Mouse (Mus musculus) right cerebral cortex, adult 2 months (tissue): Measurements from ENCODE around the gene Stard3nl.
A peak's percentile ranks its signal among the peaks of the same experiment; 100 is the strongest.

Experiments
- DNase-seq, 2 experiments: peaks; one replicate each; pipeline ENCODE4 v3.0.0; 2021 to 2022; ENCODE audit warnings: low spot score in 2 of 2

Gene Stard3nl

DNA sequence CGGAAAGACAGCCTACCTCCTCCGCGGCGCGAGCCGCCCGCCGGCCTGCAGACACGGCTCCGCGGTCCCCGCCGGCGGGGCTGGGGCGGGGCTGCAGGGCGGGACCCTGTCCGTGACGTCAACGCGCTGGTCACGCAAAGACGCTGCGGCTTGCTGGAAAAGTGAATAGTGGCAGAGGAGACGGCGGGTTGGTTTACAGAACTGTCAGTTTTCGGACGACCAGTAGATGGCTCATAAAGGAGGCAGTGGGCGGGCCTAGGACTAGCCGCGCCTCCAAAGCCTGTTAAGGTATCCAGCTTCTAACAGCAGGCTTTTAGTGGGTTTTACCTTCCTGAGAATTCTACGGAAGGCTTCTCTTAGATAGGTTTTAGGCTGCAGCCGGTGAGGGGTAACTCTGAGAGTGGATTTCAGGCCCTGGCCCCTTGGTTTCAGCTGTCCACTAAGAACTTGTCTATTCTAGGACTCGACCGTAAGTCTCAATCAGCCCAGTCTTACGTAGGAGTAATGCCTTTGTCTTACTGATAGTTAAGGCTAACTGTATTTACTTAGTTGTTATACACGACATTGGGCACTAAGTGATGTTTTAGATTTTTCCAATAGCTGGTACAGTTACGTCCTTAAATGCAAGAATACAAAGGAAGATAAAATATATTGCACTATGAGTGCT lies at the start of gene Stard3nl:
TSS of gene Stard3nl (minus strand) at position 108 of the 667 bp plus-strand sequence.
- DNase-seq = peak; percentile 99 to 100

DNA sequence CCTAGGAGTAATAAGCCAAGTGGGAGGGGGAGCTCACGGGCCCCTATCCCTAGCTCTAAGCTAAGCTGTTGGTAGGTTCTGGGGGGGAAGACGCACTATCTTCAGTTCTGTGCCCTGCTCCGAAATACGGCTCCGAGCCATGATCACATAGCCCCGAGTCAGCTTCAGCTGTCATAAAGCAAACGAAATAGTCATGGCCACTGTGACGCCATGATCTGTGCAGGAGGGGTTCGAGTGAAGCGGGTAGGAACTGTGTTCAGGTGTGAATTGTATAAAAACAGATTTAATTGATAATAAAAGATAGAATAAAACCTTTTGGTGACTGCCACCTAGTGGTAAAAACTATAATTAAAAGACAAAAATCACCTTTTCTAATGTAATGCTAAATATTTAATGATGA lies 42.4 kb upstream of the Stard3nl start:
- DNase-seq = peak; percentile 13 to 22

DNA sequence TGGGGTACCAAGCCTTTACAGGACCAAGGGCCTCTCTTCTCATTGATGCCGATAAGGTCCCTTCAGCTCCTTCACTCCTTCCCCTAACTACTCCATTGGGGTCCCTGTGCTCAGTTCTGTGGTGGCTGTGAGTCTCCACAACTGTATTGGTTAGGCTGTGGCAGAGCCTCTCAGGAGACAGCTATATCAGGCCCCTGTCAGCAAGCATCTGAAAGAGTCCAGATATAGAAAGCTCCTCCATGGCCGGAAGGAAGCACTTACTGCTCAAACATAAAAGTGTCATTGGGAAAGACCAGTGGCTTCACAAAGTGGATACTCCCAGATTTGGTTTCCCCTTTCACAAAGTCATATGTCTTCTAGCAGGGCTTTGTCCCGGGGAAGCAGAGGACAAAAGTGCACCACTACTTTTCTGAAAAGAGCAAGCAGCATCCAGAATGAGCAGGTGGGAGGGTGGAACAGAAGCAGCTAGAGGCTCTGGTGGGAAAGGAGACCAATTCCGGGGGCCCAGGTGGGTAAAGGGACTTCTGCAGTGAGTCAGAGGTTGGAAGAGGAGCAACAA lies 34.3 kb upstream of the Stard3nl start:
- no peak for DNase-seq

DNA sequence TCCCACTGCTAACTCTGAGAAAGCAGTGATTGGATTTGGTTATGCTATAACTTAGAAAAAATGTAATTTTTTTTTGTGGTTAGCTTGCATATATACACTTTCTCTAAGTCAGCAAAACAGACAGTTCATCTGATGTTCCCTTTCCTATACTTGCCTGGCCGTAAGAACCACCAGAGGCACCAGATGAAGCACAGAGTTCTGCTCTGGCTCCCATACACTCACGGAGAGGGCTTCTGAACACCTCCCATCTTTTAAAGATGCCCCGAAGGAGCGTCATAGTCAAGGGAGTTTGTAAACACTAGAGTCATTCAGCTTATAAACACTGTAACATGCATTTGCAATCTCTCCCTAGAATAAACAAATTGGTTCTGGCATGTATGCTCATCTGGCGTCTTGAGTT lies 32.5 kb upstream of the Stard3nl start:
- DNase-seq = no peak

DNA sequence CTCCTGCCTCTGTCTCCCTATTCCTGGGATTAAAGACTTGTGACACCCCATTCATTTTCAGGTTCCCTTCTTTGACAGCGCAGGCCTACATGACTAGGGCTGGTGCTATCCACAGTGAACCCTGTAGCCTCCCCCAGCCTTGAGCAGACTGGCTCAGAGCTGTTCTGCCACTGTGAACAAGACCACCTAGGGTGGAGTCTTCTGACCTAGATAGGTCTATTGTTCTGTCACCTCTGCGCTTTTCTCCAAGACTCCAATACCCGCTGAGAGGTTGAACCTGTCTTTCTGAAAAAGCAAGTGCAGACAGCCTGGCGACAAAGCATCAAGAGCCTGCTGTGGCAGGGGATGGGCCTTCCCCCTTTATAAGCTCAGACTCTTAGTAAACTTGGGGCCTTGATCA lies 29.0 kb upstream of the Stard3nl start:
- DNase-seq = no peak

DNA sequence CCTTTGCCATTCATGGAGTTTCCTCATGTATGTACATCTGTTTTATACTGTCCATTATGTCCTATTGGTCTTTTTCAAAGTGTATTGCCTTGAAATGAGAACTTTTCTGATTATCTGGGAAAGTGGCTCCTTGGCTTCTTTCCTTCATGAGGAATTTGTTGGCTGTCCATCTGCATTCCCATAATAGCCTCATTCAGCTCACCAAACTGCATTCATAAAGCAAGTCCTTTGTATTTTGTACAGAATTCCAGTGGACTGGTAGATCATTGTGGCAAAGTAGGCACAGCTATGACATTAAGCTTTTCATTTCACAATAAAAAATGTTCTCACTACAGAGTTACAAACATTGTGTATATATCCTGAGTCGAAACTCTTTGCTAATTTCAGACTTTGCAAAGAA lies 26.9 kb upstream of the Stard3nl start:
- no peak for DNase-seq

DNA sequence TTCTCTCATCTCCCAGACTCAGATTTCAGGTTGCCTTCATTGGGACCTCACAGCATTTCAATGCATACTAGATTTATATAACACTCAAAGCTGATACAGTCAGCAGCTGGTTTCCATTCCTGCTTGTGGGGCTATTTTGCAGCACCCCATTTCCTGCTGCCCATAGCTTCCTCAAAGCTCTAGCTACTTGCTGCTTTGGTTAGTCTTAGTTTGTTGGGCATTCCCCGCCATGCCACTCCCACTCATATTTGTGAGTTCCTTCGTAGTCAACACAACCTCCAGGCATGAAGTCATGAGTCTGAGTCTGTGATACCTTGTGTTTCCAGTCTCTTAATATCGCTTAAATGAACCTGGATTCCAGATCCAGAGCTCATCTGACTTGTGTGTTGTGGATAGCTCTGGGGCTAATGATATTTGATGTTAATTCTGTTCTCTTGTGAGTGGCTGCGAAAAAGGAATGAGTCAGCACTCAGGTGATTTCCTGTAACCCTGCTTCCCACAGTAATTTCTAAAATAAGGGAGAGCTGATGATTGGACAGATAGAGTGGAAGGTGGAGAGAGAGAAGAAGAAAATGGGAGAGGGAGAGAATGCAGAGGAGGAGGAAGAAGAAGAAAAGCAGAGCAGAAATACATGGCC lies 22.4 kb upstream of the Stard3nl start:
- peak in 1 of 2 experiments; percentile 5 for DNase-seq

DNA sequence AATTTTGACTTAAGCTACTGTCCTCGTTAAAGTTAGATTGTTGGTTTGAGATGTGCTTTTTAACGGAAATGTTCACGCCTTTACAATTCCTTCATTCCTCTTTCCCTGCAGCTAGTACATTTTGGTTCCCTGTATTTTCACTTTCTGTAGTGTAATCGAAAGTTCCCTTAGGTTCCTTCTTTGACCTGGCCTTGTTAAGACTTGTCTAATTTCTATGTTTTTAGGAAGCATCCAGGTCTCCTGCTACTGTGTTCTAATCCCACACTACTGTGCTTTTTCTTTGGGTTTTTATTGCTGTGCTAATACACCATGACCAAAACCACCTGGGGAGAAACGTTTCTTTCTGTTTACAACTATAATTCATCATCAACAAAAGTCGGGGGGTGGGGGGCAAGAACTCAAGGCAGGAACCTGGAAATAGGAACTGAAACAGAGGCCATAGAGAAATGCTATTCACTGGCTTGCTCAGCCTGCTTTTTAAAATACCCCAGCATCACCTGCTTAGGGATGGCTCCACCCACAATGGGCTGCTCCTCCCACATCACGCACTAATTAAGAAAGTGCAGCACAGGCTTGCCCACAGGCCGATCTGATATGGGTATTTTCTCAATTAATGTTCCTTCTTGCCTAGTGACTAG lies 20.4 kb upstream of the Stard3nl start:
- no peak for DNase-seq

DNA sequence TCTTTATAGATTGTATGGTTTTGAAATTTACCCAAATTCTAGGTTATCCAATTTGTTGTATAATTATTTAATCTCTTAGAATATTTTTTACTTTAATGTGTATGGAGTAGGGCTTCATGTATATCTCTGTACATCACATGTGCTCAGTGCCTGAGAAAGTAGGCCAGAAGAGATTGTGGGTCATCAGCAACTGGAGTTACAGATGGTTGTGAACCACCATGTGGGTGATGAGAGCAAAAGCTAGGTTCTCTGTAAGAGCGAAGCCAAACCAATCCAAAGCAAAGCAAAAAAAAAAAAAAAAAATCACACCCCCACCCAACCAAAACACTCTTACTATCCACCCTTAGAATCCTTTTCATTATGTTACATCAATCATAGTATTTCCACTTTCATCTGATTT lies 19.7 kb upstream of the Stard3nl start:
- DNase-seq = no peak

DNA sequence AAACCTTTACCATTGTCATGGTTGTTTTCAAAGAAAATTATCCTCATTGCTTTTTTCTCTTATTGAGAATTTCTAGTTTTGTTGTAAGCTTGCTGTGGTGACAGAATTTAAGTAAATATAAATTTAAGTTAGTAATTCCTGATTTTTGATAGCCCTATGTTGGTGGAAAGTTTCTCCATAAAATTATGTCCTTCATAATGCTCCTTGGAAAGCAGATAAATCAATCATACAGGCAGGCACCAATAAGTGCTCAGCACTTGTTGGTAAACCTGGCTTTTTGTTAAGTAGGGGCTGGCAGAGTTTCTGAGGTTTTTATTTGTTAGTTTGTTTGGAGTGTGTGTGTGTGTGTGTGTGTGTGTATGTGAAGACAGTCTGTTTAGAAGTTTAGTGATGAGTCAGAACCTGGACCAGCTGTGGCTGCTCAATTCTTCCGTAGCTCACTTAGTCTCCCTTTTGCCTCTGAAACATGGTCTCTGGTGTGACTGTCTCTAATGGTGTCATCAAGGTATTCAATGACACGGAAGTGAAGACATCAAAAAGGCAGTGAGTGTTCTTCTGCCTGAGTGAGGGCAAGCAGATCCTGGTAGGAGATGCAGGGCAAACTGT lies 16.8 kb upstream of the Stard3nl start:
- no peak for DNase-seq

DNA sequence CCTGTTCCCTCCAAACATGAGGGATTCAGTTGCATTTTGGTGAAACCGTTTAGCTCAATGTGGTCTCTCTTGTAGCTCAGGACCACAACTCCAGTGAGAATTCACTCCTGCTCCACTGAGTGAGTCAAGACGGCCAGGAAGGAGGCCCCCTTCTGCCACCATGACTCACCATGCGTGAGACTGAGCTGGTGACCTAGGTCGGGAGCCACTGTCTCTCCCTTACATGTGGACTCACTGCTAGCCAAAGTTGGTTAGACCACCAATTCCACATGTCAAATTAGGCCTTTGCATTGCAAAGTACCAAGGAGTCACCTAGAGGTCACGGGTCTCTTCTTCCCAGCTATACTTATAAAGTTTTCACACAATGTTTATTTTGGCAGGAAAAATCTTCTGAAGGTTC lies 16.3 kb upstream of the Stard3nl start:
- no peak for DNase-seq

DNA sequence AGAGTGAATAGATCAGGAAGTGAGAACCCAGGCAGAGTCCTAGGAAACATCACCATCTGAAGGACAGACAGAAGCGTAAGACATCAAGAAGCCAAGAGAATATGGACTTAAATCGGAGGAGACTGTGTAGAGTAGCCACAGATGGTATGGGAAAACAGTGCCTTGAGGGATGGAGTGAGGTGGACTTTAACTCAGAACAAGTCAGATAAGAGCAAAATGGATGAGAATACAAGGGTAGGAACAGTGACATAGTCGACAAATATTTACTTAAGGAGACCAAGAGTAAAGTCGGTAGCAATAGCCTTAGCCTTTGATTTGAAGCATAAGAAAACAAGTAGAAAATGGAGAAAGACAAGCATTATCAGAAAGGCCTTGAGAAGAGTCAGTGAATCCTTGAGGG lies 15.1 kb upstream of the Stard3nl start:
- no peak for DNase-seq

DNA sequence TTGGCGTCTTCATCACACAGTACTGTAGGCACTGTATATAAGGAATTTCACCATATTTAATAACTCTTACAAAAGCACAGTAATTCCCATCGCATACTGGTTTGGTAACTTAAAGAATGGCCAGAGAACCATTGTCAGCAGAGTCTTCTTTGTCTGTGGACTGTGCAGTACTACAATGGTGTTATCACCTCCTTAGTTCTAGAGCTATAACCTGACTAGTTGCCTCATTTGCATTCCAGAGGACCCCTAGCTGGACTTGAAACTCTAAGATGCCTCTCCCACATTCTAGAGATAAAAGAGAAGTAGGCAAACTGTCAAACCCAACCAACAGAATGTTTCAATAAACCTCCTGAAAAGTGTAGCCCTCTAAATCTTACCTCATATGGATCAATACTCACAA lies 12.4 kb upstream of the Stard3nl start:
- no peak for DNase-seq

DNA sequence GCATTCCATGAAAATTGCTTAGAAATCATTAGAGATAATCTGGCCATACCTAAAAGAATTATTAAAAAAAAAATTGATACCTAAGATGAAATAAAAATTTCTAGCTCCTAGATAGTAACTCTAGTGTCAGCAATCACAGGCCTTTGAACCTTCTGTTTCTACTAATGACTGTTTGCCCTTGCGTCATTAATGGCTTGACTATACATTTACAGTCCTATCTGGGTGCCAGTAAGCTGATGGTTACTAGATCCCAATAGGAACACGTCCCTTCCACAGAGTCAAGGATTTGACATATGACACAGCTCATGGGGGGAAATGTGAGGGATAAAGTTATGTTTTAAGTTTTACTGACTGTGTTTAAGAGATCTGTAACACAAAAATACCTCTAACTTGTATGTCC lies 9.0 kb upstream of the Stard3nl start:
- no peak for DNase-seq

DNA sequence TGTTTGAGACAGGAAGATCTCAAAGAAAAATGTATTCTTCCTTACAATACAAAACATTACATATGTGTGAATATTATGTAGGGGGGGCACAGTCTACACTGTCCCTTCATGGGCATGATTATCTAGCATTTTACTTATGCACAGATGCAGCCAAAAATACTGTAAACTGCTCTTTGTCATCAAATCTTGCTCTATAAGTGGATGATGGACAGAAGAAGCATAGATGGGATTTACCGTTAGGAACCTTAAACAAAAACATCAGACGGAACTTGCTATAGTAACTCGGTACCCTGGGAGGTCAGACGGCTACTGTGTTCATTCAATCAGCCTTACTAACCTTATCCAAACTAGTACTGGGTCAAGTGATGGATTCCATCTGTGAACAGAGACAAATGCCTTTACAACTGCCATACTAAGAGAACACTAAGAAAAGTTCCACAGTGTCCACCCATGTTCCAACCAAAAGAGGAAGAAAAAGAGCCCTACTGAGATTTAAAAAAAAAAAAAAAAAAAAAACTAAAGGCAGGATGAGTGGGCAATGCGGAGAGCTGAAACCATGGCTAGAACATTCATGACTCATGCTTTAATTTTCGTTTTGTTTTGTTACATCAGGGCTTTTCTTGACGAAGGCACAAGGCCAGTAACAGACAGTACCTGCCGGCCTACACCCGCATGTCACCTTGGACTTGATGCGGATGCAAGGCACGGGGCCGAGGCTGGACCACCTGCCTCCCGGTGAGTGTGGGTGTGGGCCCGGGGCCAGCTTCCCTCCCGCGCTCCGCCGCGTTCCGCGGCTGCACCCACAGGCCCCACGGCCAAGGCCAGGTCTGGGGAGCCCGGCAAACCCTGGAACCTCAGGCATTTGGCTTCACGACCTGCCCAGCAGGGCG lies 552 bp downstream of the Stard3nl start:
- no peak for DNase-seq

DNA sequence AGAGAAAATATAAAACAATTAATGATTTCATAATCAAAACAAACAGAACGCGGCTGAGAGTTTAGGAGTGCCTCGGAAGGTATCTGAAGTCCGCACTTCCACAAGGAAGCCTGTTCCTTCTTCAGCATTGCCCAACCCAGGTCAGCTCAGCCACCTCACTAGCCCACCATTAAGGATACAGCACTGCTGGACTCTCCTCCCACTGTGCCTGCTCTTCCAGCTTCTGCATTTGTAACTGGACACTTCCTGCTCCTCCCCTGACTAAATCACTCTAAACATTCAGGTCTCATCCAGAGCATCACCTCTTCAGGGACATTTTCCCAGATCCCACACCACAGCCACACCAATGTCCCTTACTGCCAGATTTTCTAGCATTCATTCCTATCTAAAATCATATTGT lies 1.4 kb downstream of the Stard3nl start:
- DNase-seq = no peak

DNA sequence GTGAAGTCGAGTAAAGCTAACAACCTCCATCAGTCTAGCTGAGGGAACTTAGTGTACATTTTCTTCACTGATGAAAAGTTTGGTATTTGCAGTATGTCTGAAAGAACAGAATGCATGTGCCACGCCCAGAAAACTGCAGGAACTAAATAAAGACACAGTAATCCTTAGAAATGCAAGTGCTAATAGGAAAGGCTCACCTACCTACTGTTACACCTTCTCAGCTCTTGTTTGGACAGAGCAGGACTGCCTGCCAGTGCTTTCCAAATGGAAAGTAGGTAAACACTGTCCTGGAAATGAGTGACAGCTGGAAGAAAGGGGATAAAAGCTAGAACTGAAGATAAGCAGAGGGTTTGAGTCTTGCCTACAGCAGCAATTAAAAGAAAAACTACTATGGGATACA lies 1.9 kb downstream of the Stard3nl start:
- DNase-seq = no peak

DNA sequence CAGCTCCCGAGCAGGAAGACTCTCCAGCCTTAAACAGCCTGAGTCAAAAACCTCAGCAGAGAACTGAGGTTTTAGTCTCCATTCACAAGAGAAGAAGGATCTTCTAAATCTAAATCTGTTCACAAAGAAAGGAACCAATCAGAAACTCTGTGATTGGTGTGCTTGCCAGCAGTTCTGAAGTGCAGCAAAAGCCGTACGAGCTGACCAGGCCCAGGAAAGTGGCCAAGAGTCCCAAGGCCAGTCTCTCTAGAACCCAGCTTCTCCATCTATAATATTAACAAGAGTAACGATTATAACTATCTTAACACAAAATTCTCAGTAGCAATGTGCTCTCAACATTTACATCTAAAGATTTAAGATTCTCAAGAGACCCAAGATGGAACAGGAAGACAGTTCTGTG lies 4.0 kb downstream of the Stard3nl start:
- DNase-seq = no peak

DNA sequence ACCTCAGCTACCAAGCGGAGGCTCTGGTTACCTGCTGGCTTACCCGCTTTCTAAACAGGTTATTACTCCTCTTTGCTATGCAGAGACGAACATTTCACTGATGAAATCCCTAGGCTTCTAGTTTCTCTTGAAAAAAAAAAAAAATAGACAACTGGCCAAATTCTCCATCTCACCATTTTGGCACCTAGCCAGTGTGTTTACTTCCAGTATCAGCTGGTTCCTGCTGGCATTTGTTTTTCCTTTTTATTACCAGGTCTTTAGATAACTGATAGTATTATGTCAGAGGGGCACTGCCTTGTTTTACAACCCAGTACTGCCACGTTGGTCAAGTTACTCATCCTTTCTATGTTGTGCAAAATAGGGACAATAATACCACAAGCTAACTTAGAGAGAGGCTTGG lies 5.3 kb downstream of the Stard3nl start:
- DNase-seq = no peak

DNA sequence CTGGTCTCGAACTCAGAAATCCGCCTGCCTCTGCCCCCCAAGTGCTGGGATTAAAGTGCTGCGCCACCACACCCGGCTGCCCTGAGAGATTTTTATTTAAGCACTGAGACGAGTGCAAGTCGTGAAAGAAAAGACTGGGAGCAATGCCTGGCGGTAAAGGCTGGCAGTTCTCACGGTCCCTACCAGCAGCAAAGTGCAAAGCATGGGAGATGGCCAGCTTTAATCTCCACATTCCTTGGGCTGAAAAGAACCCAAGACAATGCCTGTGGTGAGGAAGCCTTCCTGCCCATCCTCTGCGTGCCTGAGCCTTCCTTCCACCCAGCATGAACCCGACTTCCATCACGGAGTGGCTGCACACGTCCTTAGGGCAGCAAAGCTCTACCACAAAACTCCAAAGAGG lies 5.7 kb downstream of the Stard3nl start:
- no peak for DNase-seq

DNA sequence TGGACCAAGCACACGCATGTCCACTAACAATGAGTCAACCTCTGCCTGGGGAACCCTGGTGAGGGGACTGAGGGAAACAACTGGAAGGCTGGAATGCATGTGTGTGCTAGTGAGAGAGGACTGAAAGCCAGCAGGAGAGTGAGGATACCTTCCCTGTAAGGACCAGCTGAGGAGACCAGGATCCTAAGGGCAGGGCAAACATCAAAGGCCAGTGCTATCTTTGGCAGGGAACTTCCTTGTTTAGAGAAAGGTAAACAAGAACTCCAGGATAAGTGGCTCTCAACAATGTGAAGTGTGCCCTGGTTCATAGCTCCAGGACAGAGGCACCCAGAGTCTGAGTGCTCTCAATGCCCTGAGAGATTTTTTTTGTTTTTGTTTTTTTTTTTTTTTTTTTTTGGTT lies 6.2 kb downstream of the Stard3nl start:
- no peak for DNase-seq

DNA sequence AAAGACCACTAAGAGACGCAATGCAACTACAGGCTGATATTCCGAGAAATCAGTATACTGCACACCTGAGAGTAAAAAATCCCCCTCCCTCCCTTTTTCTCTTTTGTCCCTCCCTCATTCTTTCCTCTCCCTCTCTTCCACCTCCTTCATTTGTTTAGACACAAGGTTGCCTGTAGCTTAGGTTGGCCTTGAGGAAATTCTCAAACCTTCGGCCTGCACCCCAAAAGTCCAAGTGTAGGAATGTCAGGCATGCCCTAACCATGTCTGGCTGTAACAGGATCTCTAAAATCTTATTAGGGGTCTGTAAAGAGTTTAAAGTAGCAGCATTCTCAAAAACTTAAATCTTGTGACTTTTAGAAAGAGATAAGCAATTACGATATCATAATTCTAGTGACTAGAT lies 10.4 kb downstream of the Stard3nl start:
- no peak for DNase-seq
